Mouse (Mus musculus) liver, adult 2 months (tissue): ENCODE data around the gene Isg20. TPM values are rescaled to one million over a fixed set of nuclear protein-coding genes. Genes with fewer than 3 reads are reported as not detected.

Experiments
- DNase-seq: peaks from one replicate; pipeline ENCODE4 v3.0.0-alpha.2; 2011; ENCODE audit warnings: low read depth, low spot score; ENCODE audit errors: extremely low read depth
- H3K27ac ChIP-seq: fragments of 200-500 bp; replicated peaks from 2 replicates; pipeline ENCODE4 v1.5.1; 2012; ENCODE audit warnings: low read depth, mild to moderate bottlenecking, control low read depth, inconsistent platforms, low read length; ENCODE audit not compliant: insufficient read depth
- H3K27me3 ChIP-seq: fragments of 200-500 bp; 2 replicates; pipeline ENCODE4 v1.6.1; 2012; ENCODE audit warnings: mild to moderate bottlenecking, moderate library complexity, low read length, inconsistent platforms; ENCODE audit not compliant: control insufficient read depth, insufficient read depth
- H3K36me3 ChIP-seq: fragments of 200-500 bp; 2 replicates; pipeline ENCODE4 v1.6.1; 2012; ENCODE audit warnings: low read length, inconsistent platforms; ENCODE audit not compliant: control insufficient read depth, insufficient read depth
- H3K4me1 ChIP-seq: fragments of 200-500 bp; 2 replicates; pipeline ENCODE4 v1.6.1; 2011; ENCODE audit warnings: low read length; ENCODE audit not compliant: control insufficient read depth, insufficient read depth
- H3K4me3 ChIP-seq: fragments of 200-500 bp; 2 replicates; pipeline ENCODE4 v1.5.1; 2011; ENCODE audit warnings: low read depth, mild to moderate bottlenecking, control low read depth, low read length, moderate library complexity; ENCODE audit not compliant: insufficient read depth
- H3K79me2 ChIP-seq: fragments of 200-500 bp; 2 replicates; pipeline ENCODE4 v1.6.1; 2012; ENCODE audit warnings: inconsistent platforms, mild to moderate bottlenecking, low read length, moderate library complexity; ENCODE audit not compliant: control insufficient read depth, insufficient read depth
- H3K9ac ChIP-seq: fragments of 200-500 bp; 2 replicates; pipeline ENCODE4 v1.6.1; 2012; ENCODE audit warnings: low read depth, mild to moderate bottlenecking, control low read depth, inconsistent platforms, low read length
- CTCF ChIP-seq: fragments of 200-500 bp; IDR thresholded peaks from 2 replicates; pipeline ENCODE4 v1.5.1; 2011; ENCODE audit warnings: low read depth, low read length, control low read depth
- POLR2A ChIP-seq: fragments of 200-500 bp; IDR thresholded peaks from 2 replicates; pipeline ENCODE4 v1.6.1; 2011; ENCODE audit warnings: low read length, control low read depth; ENCODE audit not compliant: insufficient read depth; ENCODE audit errors: extremely low read depth
- WGBS: fragments of 180-500 bp; shearing (Covaris S2); methylation state at CpG from one replicate; pipeline ENCODE4 v1.1.7; 2018; 5-methylcytosine and 5-hydroxymethylcytosine counted together
- polyA plus RNA-seq: library from polyadenylated mRNA; depleted of rRNA; stranded (reverse); fragments of >200 nt; gene quantifications from 2 replicates; pipeline ENCODE4 v1.2.3, GENCODE M21; 2012
- total RNA-seq: library from RNA; depleted of rRNA; stranded (reverse); fragments of >200 nt; gene quantifications from 2 replicates; pipeline ENCODE4 v1.2.3, GENCODE M21; 2014

The Isg20 gene
- total and polyA plus RNA-seq, 2 experiments: 2.6 to 7.7 TPM

GRCm38 (mm10) chr7:78895021-78895652 is 18.1 kb upstream of the Isg20 start:
- TF ChIP-seq CTCF: no peak
- TF ChIP-seq POLR2A: no peak

GRCm38 (mm10) chr7:78895653-78896333 is 17.4 kb upstream of the Isg20 start, which contains the start of gene Aen:
TSS of gene Aen (plus strand) at chr7:78895854.
- TF ChIP-seq POLR2A (0 out of 2 replicates have a peak, but pooled peaks have one; percentile 26), CTCF (no peak)
- peak within 1 kb of the TSS; percentile 77 for H3K4me3 ChIP-seq
- peaks cover 14% of the 10 kb centered on the region for H3K79me2 ChIP-seq
- peak within 1 kb of the TSS; percentile 83 for H3K9ac ChIP-seq
- peaks cover 19% of the 10 kb centered on the region for H3K4me1 ChIP-seq
- WGBS: under 1% methylated on average over 53 of the region's 53 CpGs
- DNase-seq: peak; percentile 97
- H3K27ac ChIP-seq: peak within 1 kb of the TSS; percentile 43
- H3K36me3 ChIP-seq: no peaks in the 10 kb centered on the region
- H3K27me3 ChIP-seq: no peaks in the 10 kb centered on the region

More at GRCm38 (mm10) chr7:78895021-78895652, 18.1 kb upstream of the Isg20 start:
- Histone ChIP-seq H3K4me1 (peaks cover 19% of the 10 kb centered on the region), H3K27me3 (no peaks in the 10 kb centered on the region), H3K36me3 (no peaks in the 10 kb centered on the region), H3K4me3 (no peak overlapping the region; the same call in 1 of the 2 replicates), H3K27ac (no peak overlapping the region), H3K79me2 (peaks cover 14% of the 10 kb centered on the region), H3K9ac (no peak overlapping the region)
- WGBS: 48% methylated on average over 13 of the region's 13 CpGs
- peak; percentile 36 for DNase-seq

GRCm38 (mm10) chr7:78897567-78897966 is 15.7 kb upstream of the Isg20 start:
- H3K36me3 ChIP-seq: no peaks in the 10 kb centered on the region
- 31% methylated on average over 3 of the region's 3 CpGs for WGBS
- peak; percentile 52 for DNase-seq
- H3K4me3 ChIP-seq: no peak overlapping the region
- no peak overlapping the region for H3K9ac ChIP-seq
- peaks cover 19% of the 10 kb centered on the region for H3K4me1 ChIP-seq
- H3K27me3 ChIP-seq: no peaks in the 10 kb centered on the region
- TF ChIP-seq CTCF (no peak), POLR2A (no peak)
- peaks cover 14% of the 10 kb centered on the region for H3K79me2 ChIP-seq
- no peak overlapping the region for H3K27ac ChIP-seq

GRCm38 (mm10) chr7:78903174-78903870 is 9.9 kb upstream of the Isg20 start:
- peak; percentile 83 for DNase-seq
- Histone ChIP-seq H3K27me3 (no peaks in the 10 kb centered on the region), H3K4me3 (no peak overlapping the region), H3K9ac (no peak overlapping the region), H3K79me2 (0 out of 2 replicates have a peak, but pooled peaks cover 4% of the 10 kb centered on the region), H3K36me3 (no peaks in the 10 kb centered on the region), H3K27ac (peak overlapping the region; percentile 15; the same call in 1 of the 2 replicates), H3K4me1 (peaks cover 7% of the 10 kb centered on the region)
- TF ChIP-seq CTCF (no peak), POLR2A (no peak)
- 56% methylated on average over 6 of the region's 6 CpGs for WGBS

- TF ChIP-seq POLR2A (no peak), CTCF (no peak)
- no peaks in the 10 kb centered on the region for H3K36me3 ChIP-seq
- DNase-seq: no peak
- no peaks in the 10 kb centered on the region for H3K27me3 ChIP-seq
- H3K4me1 ChIP-seq: peaks cover 7% of the 10 kb centered on the region
- H3K4me3 ChIP-seq: no peak overlapping the region
- no peak overlapping the region for H3K9ac ChIP-seq
- H3K27ac ChIP-seq: no peak overlapping the region
- 85% methylated on average over 2 of the region's 2 CpGs for WGBS
- no peaks in the 10 kb centered on the region for H3K79me2 ChIP-seq
These were observed 9.0 kb upstream of the Isg20 start for GRCm38 (mm10) chr7:78904175-78904574.
